Comparison of ENCODE assay signal across 15 mouse cellular contexts in the genomic region with DNA sequence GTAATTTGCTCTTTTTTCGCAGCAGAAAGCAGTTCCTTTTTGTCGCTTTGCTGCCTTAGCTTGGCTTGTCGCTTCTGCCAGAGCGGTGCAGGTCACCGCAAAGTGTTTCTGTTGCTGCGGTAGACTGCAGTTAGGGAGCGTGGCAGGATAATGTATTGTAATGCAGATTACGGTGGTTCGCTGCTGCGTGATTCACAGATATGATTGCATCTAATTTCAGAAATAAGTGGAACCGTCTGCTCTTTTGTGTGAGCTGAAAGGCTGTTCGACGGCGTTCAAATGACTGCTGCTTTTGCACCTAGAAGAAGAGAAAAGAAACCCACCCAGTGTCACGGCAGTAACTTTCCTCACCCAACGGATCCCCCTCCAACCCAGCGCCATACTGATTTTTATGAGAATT.
A peak's percentile ranks its signal among the peaks of the same experiment; 100 is the strongest.
DNase-seq lines count a peak whose midpoint lies in the region; ATAC-seq lines count a peak whose summit lies in the region.
"Had no signal": no experiment of that assay in that cellular context is flagged by ENCODE, and none has a peak within 500 bp of the region (broad histone marks: within the 10 kb centered on the region; RNA-seq: fewer than 3 reads in every experiment).

No protein-coding gene starts in this region.

- H3K9ac ChIP-seq in hindbrain, embryonic 13.5 days, result no peak overlapping the region
- peak overlapping the region; percentile 15; the same call in 1 of the 2 replicates for H3K9ac ChIP-seq in midbrain, embryonic 16.5 days (ENCODE audit: low read depth, low read length)
- H3K9ac ChIP-seq in intestine, embryonic 15.5 days, result no peak overlapping the region
- H3K9ac ChIP-seq: embryonic facial prominence, embryonic 12.5 days had no signal

- H3K27me3 ChIP-seq in hindbrain, embryonic 13.5 days, result 0 out of 2 replicates have a peak, but pooled peaks cover 2% of the 10 kb centered on the region
- 0 out of 2 replicates have a peak, but pooled peaks cover 3% of the 10 kb centered on the region for H3K27me3 ChIP-seq in midbrain, embryonic 16.5 days (ENCODE audit: control insufficient read depth, insufficient read depth, low read depth, low read length)
- H3K27me3 ChIP-seq in intestine, embryonic 15.5 days (replicated peaks), result no peaks in the 10 kb centered on the region
- H3K27me3 ChIP-seq: embryonic facial prominence, embryonic 12.5 days had no signal

- H3K4me1 ChIP-seq in hindbrain, embryonic 13.5 days (replicated peaks), result 0 out of 2 replicates have a peak, but pooled peaks cover 4% of the 10 kb centered on the region
- H3K4me1 ChIP-seq in midbrain, embryonic 16.5 days (ENCODE audit: control insufficient read depth, insufficient read depth, low read length), result peaks cover 4% of the 10 kb centered on the region
- no peaks in the 10 kb centered on the region for H3K4me1 ChIP-seq in intestine, embryonic 15.5 days (replicated peaks)

- H3K4me3 ChIP-seq in hindbrain, embryonic 13.5 days, result peak overlapping the region; percentile 19
- peak overlapping the region; percentile 11; the same call in 1 of the 2 replicates for H3K4me3 ChIP-seq in midbrain, embryonic 16.5 days (ENCODE audit: low read depth, low read length)
- H3K4me3 ChIP-seq in intestine, embryonic 15.5 days (replicated peaks), result no peak overlapping the region
- H3K4me3 ChIP-seq: embryonic facial prominence, embryonic 12.5 days; left cerebral cortex, adult 2 months had no signal

- peak overlapping the region; percentile 43 for H3K4me2 ChIP-seq in hindbrain, embryonic 13.5 days
- H3K4me2 ChIP-seq in midbrain, embryonic 16.5 days (ENCODE audit: low read length), result peak overlapping the region; percentile 48
- no peak overlapping the region for H3K4me2 ChIP-seq in intestine, embryonic 15.5 days (replicated peaks)
- H3K4me2 ChIP-seq: embryonic facial prominence, embryonic 12.5 days had no signal

- peak; percentile 69 for ATAC-seq in hindbrain, embryonic 13.5 days (ENCODE audit: low FRiP score)
- ATAC-seq in midbrain, embryonic 16.5 days, result peak; percentile 84
- ATAC-seq in intestine, embryonic 15.5 days, result no peak
- ATAC-seq: Patski had no signal

- H3K27ac ChIP-seq in hindbrain, embryonic 13.5 days, result no peak overlapping the region
- H3K27ac ChIP-seq in midbrain, embryonic 16.5 days (ENCODE audit: low read length), result no peak overlapping the region
- no peak overlapping the region for H3K27ac ChIP-seq in intestine, embryonic 15.5 days
- H3K27ac ChIP-seq: embryonic facial prominence, embryonic 12.5 days; kidney, postnatal 0 days; left cerebral cortex, adult 2 months had no signal

- H3K9me3 ChIP-seq in hindbrain, embryonic 13.5 days, result no peaks in the 10 kb centered on the region
- no peaks in the 10 kb centered on the region for H3K9me3 ChIP-seq in midbrain, embryonic 16.5 days (replicated peaks; ENCODE audit: control insufficient read depth, low read length, poor library complexity, severe bottlenecking)
- no peaks in the 10 kb centered on the region for H3K9me3 ChIP-seq in intestine, embryonic 15.5 days
- H3K9me3 ChIP-seq: embryonic facial prominence, embryonic 12.5 days had no signal

- no peaks in the 10 kb centered on the region for H3K36me3 ChIP-seq in hindbrain, embryonic 13.5 days
- H3K36me3 ChIP-seq in midbrain, embryonic 16.5 days (ENCODE audit: control insufficient read depth, insufficient read depth, low read length), result no peaks in the 10 kb centered on the region
- H3K36me3 ChIP-seq in intestine, embryonic 15.5 days, result no peaks in the 10 kb centered on the region
- H3K36me3 ChIP-seq: embryonic facial prominence, embryonic 12.5 days had no signal

- 14% methylated on average over 17 of the region's 17 CpGs for WGBS in hindbrain, embryonic 13.5 days
- 14% methylated on average over 17 of the region's 17 CpGs for WGBS in midbrain, embryonic 16.5 days
- 84% methylated on average over 17 of the region's 17 CpGs for WGBS in intestine, embryonic 15.5 days

- peak; percentile 10 for DNase-seq in R1 (ENCODE audit: low read depth, low spot score)
- peak; percentile 34 for DNase-seq in brain, embryonic 18.5 days (ENCODE audit: low read depth, low spot score)
- DNase-seq in layer of hippocampus, adult 18-20 months (ENCODE audit: low spot score in 2 of 2), result no peak
- DNase-seq in cerebellum, adult 11 months, result no peak
- DNase-seq: adrenal gland, postnatal 14 days; cerebellum, adult 18-20 months; lung, adult 2 months; thymus, postnatal 36 days had no signal

Comparison
In these comparisons a context has a peak if more than half of its experiments do, and no peak if none do; other contexts are left out.
1. DNase-seq: peak in R1 (single experiment) and brain, embryonic 18.5 days (single experiment); none in layer of hippocampus, adult 18-20 months (0 of 2) and cerebellum, adult 11 months (single experiment).